Mouse (Mus musculus): ENCODE measurements around the gene Thap12.

- TF ChIP-seq CTCF (IDR thresholded peaks at IDR 0.05; ENCODE audit: low read depth, low read length): no peak
- no peak for TF ChIP-seq POLR2A (IDR thresholded peaks at IDR 0.05; ENCODE audit: insufficient read depth, low read length)
Observed at GRCm38 (mm10) chr7:98677511-98677910, 25.4 kb upstream of the Thap12 start.
